Mouse (Mus musculus): Measurements from ENCODE around the gene Gdf1.

Gdf1 gene

DNA sequence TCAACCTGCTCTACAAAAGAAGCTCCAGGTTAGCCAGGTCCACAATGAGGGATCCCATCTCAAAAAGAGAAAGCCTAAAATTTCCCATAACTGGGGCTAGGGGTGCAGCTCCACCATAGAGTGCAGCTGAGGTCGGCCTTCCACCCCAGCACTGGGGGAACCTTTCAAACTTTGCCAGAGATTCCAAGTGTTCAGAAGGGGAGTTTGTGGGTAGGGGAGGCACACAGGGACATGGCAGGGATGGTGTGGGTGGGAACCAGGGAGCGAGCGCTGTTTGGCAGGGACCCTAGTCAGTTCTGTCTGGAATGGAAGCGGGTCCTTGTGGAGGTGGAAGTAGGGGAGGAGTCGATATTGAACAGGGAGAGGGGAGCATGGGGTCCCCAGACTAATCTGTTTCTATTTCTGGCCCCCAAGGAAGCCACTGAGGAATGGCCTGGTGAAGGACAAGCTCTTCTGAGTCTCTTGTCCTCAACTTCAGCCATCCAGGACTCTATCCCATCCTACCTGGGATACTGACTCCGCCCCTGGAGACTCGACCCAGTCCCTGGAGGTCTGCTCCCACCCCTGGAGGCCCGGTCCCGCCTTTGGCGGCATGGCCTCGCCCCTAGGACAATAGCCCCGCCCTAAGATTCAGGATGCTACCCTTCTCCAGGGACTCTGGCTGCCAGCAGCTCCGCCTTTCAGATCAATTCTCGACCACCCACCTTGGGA lies at the start of gene Gdf1:
TSS of gene Gdf1 (plus strand) at position 694 of the 711 bp plus-strand sequence.
- DNase-seq (ENCODE audit: low read depth, low spot score), result peak; percentile 61

DNA sequence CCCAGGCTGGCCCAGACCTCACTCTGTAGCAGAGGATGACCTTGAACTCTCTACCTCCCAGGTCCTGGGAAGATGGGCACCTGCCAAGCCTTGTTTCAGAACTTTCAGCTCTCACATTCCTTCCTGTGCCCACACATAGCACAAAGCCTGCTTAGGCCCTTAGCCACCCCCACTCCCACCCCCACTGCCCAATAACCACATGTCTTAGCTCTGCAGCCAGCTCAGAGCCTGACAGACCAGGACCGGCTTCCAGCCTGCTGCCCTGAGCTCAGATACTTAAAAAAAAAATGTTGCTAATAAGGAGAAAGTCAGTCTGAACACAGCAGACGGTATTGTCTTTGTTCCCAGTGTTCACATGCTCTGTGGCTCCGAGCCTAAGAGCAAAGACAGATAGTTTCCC lies 48.6 kb upstream of the Gdf1 start:
- DNase-seq (ENCODE audit: low read depth, low spot score), result no peak

DNA sequence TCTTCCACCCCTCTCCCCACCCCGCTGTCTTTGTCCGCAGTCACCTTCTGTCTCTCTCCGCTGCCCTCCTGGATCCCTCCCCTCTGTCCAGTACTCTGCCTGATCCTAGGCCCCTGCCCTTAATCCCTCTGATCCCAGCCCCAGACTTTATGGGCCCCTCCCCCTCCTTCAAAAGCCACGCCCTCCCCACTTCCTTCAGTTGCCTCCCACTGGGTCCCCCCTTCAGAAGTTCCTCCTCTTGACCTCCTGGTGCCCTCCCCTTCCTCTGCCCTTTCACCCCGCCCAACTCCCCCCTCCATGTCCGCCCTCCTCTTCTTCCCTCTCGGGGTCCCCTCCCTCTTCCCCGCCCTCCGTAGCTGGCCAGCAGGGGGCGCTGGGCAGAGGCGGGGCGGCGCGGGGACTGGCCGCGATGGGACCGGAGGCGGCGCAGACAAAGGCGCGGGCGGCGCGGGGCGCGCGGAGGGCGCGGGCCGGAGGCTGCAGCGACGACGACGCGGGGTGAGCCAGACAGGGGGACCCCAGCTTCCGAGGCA lies 46.9 kb upstream of the Gdf1 start, which contains the start of gene Homer3:
TSS of gene Homer3 (plus strand) at position 225 of the 533 bp plus-strand sequence.
- peak; percentile 97 for DNase-seq (ENCODE audit: low read depth, low spot score)

DNA sequence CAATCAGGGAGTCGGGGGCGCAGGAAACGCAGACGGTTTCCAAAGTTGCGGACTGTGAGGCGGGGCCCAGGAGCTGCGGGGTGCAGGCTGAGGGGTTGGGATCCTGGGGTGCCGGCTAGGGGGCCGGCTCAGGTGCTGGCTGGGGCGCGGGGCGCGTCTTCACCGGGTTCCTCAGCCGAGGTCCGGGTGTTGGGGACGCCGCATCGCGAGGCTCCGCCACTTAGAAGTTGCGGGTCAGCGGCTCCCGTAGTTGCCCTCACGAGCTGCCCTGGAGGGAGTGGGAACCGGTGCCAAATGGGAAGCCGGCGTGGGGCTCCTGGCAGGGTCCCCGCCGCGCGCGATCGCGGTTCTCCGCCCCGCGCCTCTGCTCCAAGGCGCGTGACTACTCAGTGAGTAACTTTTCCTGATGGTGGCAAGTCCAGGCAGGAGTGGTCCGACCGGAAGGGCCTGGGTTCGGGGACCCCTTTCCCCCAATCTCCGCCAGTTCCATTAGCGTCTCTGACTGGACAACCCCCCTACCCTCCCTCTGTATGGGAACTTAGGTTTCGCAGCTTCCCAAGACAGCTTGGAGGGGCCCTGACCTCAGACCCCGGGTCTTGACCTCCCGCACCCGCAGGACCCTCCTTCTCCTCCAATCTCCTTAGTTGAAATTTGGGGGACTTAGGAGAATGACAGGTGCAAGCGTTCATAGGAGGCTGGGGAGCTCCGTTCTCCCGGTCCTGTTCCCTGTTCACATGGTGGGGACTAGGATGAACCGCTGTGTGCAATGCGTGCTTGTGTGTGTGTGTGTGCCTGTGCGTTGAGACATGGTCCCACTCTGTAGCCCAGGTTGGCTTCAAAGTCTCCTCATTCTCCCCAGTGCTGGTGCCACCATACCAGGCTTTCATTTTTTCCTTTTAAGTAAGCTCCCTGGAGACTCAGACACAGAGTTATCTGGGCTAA lies 46.2 kb upstream of the Gdf1 start:
- DNase-seq (ENCODE audit: low read depth, low spot score), result no peak

DNA sequence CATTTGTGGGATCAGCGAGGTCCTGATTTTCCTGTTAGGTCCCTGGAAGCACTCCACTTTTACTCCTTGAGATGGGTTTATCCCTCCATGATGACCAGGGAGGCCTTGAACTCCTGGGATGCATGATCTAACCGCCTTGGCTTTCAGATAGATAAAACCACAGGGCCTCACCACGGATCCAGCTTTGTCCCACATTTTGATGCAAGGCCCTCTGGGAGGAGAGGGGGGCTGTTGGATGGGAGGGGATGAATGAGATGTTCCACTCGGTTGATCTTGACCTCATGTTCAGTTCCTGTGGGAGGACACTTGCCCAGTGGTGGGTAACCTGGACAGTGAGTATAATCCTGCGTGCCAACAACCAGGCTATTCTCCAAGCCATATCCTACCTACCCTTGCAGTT lies 45.2 kb upstream of the Gdf1 start:
- DNase-seq (ENCODE audit: low read depth, low spot score), result no peak

DNA sequence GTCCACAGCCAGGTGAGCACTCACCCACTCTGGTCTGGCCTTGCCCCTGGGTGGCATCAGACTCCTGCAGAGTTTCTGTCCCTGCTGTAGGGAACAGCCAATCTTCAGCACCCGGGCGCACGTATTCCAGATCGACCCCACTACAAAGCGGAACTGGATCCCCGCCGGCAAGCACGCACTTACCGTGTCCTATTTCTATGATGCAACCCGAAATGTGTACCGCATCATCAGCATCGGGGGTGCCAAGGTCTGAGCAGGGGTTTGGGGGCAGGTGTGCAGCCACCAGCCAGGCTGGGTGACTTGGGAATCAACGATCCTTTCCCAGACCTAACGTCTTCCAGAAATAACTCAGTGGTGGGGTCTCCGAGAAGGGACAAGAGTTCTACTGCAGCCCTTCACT lies 44.3 kb upstream of the Gdf1 start:
- no peak for DNase-seq (ENCODE audit: low read depth, low spot score)

DNA sequence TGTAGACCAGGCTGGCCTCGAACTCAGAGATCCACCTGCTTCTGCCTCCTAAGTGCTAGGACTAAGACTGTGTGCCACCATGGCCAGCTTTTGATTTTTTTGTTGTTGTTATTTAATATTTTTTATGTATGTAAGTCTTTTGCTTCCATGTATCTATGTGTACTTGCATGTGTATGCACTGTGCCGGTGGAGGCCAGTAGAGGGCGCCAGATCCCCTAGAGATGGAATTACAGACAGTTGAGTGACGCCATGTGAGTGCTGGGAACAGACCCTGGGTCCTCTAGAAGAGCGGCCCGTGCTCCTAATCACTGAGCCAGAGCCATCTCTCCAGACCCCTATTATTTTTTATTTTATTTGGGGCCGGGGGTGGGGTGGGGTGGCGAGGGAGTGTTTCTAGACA lies 42.9 kb upstream of the Gdf1 start:
- DNase-seq (ENCODE audit: low read depth, low spot score), result no peak

DNA sequence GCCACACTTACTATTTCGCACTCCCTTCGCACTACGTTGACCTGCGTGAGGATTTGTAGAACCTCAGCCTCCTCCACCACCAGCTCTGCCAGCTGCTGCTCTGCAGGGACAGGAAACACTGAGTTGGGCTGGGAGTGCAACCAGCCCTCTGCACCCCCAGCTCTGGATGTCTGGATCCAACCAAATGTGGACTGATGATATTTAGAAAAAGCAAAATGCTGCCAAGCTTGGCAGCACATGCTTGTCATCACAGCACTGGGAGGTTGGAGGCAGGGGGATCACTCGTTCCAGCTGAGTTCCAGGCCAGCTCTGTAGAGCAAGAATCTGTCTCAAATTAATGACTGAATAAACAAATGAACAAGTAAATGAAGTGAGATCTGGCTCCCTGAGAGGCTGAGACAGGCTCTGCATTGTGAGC lies 35.6 kb upstream of the Gdf1 start:
- DNase-seq (ENCODE audit: low read depth, low spot score), result no peak

DNA sequence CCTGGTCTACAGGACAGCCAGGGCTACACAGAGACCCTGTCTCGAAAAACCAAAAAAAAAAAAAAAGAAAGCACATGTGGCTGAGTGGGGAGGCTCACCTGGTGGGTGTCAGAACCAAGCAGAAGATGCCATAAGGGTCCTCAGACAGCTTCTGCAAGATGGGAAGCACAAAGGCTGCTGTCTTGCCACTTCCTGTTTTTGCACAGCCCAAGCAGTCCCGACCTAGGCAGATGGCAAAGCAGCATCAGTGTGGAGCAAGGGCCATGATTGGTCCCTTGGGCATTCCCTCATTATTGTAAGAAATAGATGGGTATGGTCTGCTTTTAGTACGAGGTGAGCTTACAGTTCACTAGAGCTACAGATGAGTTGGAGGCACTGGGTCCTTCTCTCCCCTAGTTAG lies 28.7 kb upstream of the Gdf1 start:
- DNase-seq (ENCODE audit: low read depth, low spot score), result no peak

DNA sequence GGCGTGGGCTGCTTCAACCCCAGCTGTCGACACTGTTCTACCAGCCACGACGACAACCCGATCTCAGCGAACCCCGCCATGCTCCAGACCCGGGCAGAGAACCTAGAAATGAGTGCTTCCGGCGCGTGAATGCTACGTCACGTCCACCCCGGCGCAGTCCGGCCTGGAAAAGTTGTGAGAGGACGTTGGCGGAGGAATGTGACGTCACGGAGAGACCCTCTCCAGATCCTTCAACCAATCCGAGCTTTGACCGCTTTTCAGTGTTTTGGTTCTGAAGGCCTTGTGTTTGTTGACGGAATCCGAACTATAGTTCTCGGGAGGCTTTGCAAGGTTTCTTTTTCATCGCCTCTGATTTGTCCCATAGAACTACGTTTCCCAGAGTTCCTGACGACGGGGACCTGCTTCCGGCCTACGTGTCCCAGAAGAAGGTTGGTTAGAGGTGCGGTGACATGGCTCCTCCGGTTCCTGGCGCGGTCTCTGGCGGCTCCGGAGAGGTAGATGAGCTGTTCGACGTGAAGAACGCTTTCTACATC lies 27.2 kb upstream of the Gdf1 start, which contains the start of the genes Ddx49 and Cope:
TSS of gene Ddx49 (minus strand) at position 132 of the 533 bp plus-strand sequence.
TSS of gene Cope (plus strand) at position 161 of the 533 bp plus-strand sequence.
- DNase-seq (ENCODE audit: low read depth, low spot score), result peak; percentile 91

DNA sequence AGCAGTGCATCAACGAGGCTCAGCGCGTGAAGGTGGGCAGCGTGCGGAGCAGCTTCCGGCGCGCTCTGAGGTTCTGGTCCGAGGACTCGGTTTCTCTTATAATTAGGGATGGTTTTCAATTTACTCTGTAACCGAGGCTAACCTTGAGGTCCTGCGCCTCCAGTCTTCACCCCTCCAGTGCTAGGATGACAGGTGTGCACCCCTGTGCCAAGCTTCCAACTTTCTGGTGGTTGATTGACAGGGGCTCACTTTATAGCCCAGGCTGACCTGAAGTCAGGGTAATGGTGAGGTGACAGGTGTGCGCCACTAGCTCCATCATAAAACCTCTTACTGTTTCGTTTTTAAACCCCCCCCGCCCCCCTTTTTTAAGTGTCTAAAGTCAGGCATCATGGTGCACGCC lies 26.7 kb upstream of the Gdf1 start:
- no peak for DNase-seq (ENCODE audit: low read depth, low spot score)

DNA sequence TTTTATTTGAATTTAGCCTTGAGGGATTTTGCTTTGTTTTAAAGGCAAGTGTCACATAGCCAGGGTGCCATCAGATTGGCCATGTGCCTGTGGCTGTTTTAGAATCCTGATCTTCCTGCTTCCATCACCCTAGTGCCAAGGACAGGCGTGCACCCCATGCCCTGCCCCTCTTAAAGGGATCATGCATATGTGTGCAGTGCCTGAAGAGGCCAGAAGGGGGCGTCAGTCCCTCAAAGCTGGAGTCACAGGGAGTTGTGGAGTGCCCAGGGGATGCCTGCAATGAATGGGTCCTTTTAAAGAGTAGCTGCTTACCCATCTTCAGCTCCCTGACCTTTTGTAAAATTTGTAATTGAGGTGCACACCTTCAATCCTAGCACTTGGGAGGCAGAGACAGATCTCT lies 20.3 kb upstream of the Gdf1 start:
- DNase-seq (ENCODE audit: low read depth, low spot score), result no peak

DNA sequence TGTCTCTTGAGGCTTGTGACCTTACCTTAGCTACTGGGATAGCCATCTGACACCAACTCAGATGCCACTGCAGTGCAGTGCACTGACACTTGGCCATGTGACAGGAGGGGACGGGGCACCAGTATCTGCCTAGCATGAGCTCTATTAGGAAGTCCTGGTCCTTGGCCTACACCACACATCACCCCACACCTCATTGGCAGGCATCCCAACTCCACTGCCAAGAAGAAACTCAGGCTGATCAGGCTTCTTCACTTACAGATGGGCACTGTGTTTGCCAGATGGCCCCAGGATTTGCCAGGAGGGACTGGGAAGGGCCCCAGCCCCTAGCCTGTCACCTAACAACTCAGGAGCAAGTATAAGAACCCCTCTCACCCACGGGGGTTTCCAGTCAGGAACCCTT lies 16.2 kb upstream of the Gdf1 start:
- no peak for DNase-seq (ENCODE audit: low read depth, low spot score)

DNA sequence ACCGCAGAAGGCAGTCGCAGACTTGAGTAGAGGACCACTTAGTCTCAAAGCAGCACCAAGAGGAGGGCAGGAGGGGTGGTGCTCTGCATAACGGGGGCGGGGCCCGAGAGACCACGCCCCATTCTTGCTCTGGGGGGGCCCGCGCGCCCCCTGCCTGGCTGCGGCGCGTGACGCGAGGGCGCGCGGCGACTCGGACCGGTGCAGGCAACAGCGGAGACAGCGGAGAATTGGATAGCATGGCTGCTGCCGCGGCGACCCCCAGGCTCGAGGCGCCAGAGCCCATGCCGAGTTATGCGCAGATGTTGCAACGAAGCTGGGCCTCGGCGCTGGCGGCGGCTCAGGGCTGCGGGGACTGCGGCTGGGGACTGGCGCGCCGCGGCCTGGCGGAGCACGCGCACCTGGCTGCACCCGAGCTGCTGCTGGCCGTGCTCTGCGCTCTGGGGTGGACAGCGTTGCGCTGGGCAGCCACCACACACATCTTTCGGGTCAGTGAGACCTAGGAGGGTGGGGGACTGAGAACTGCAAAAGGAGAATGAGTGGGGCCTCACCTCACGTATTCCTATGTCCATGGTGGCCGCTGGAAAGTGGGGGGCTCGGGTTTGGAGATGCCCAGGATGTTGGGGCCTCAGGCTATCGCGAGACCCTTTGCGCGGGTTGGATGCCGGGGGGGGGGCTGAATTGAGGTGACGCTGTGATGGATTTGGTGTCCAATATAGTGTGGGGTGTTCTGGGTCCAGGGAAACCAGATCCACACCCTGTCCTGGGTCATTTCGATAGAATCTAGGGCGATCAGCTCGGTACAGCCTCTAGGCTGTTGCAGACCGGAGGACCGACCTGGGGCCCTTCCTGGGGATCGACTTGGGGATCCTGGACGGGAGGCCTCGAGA lies 13.8 kb upstream of the Gdf1 start, which contains the start of gene Cers1:
TSS of gene Cers1 (plus strand) at position 152 of the 887 bp plus-strand sequence.
- DNase-seq (ENCODE audit: low read depth, low spot score), result no peak

DNA sequence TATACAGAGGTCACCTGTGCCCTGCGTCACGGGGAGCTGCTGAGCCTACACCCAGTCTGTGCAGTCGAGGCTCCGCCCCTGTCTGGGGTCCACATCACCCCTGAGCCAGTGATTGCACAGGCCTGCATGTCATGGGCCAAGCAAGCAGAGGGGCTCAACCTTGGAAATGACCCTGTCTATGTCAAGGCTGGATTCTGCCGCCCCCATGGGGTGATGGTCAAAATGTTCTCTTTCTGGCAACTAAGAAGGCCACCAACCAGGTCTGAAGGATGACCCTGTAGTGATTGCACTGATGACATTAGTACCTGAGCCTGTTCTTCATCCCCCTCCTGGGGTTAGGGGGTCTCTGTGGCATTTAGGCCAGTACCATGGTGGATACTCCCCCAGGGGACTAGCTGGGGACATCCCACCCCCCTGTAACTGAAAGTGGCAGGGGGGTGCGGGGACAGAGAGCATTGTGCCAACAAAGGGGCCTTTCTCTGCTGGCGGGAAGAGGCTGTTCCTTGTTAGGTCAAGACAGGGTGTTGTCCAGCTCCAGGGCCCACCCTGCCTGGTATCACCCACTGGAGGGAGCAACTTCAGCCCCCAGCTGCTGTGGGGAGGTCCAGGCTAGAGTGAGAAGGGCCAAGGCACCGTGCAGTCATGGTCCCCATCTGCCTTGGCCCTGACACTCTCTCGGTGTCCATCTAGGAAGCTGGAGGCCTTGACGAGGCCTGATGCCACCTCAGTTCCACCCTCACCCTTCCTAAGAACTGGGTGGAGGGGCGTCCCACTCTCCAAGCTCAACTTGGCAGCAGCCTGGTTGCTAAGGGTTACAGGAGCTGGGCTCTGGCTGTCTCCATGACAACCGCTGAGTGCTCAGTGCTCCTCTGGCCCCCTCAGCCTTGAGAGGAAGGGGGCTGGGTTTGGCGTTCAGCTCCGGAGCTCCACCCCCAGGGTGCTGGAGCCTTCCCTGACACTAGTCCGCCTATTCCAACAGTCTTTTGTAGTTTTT lies 12.8 kb upstream of the Gdf1 start:
- DNase-seq (ENCODE audit: low read depth, low spot score), result peak; percentile 62

DNA sequence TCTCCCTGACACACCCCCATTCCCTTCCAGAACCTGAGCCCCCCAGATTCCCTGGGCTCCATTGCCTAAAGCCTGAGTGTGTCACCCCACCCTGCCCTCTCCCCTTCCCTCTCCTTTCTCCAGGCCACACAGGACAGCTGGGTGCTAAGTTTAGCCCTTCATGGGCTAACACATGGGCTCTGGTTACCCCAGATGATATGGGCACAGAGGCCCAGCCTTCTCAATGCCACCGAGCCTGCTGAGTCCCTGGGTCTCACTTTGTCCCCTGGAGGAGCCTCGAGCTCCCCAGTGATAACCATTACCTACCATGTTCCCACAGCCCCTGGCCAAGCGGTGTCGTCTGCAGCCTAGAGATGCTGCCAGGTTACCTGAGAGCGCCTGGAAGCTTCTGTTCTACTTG lies 11.7 kb upstream of the Gdf1 start:
- no peak for DNase-seq (ENCODE audit: low read depth, low spot score)

DNA sequence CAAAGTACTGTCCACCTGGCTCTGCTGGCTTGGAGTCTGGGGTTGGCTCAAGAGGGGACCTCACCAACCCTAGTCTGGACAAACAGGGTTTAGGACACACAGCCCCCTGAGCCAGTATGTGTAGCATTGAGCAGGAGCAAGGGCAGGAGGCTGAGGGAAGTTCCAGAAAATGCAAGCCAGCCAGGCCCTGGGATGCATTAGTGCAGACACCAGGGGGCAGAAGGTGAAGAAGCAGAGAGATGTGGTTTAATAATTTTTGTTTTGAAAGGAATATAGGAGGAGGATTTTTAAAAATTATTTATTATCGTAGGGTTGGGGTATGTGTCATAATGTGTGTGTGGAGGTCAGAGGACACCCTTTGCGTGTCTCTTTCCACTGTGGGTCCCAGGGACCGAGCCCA lies 5.9 kb upstream of the Gdf1 start:
- no peak for DNase-seq (ENCODE audit: low read depth, low spot score)

DNA sequence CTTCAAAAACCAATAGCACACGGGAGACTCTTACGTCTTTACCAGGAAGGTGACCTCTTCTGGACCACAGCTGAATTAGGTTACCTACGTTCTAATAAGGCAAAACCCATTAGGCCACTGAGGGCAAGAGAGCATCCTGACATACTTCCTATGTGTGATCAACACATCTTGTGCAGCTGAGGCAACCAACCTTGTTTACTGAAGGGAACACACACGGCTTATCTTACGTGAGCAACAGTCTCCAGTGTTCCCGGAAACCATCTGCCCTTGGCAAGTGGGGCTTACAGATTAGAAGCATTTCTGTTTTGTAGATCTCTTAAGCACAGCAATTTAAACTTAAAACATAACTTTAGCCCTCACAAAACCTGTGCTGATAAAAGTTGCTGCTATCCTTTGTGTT lies 2.1 kb upstream of the Gdf1 start:
- DNase-seq (ENCODE audit: low read depth, low spot score), result no peak

DNA sequence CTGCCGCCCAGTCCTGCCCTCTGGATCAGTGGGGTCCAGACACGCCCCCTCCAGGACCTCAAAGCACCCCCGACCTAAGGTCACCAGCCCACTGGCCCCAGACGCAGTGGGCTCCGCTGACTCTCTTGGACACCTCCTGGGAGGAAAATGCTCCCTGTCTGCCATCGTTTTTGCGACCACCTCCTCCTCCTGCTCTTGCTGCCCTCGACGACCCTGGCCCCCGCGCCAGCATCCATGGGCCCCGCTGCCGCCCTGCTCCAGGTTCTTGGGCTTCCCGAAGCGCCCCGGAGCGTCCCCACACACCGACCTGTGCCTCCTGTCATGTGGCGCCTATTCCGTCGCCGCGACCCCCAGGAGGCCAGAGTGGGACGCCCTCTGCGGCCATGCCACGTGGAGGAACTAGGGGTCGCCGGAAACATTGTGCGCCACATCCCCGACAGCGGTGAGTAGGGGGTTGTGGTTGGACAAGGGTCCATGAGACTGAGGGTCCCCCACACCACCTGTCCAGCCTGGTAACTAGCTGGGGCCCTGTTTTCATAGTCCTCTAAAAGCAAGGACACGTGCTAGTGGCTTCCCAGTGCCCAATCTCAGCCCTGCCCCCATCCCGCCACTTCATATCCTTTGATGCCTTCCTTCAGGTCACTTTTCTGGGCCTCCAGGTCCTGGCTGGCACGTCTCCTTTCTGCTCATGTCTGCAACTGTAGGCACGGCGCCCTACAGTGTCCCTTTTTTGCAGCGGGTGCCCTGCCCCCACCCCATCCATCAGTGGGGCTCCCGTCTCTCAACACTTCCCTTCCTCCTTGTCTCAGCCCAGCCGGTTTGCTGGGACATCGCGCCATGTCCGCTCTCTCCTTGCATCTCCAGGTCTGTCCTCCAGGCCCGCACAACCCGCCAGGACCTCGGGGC lies 471 bp downstream of the Gdf1 start:
- no peak for DNase-seq (ENCODE audit: low read depth, low spot score)

Data from WW6 (cell line).